Mouse (Mus musculus) CD8-positive naive resting alpha-beta T cell, adult 2 months (primary cell): ENCODE results near the gene Krtap5-5.
"Not testable (repeated sequence)": the region's sequence is repeated elsewhere in the genome, so short reads cannot be mapped to it uniquely, and the experiment has no call there.

ENCODE experiments used
- DNase-seq, 2 experiments: peaks; one replicate each; pipeline ENCODE4 v3.0.0; 2022; ENCODE audit warnings: low read depth in 2 of 2, low spot score in 2 of 2

Gene Krtap5-5

GRCm38 (mm10) chr7:142229871-142230270, at the start of gene Krtap5-5:
Gene Krtap5-5, minus strand, starts transcription at chr7:142229971.
- not testable (repeated sequence) for DNase-seq

GRCm38 (mm10) chr7:142279291-142279690, 49.5 kb upstream of the Krtap5-5 start:
- not testable (repeated sequence) for DNase-seq

- DNase-seq = peak; percentile 21 to 45
Measured at GRCm38 (mm10) chr7:142278183-142278582, 48.4 kb upstream of the Krtap5-5 start.

- DNase-seq = not testable (repeated sequence)
Measured at GRCm38 (mm10) chr7:142274263-142274662, 44.5 kb upstream of the Krtap5-5 start, which contains the start of gene Gm4559. Gene Gm4559, minus strand, starts transcription at chr7:142274363.

GRCm38 (mm10) chr7:142258254-142258653, 28.5 kb upstream of the Krtap5-5 start, which contains the start of gene Gm2431:
Gene Gm2431, minus strand, starts transcription at chr7:142258354.
- DNase-seq = not testable (repeated sequence)

- DNase-seq = no peak
Measured at GRCm38 (mm10) chr7:142255517-142255916, 25.7 kb upstream of the Krtap5-5 start.

GRCm38 (mm10) chr7:142249824-142250223, 20.1 kb upstream of the Krtap5-5 start:
- DNase-seq = no peak

GRCm38 (mm10) chr7:142240978-142241377, 11.2 kb upstream of the Krtap5-5 start, which contains the start of gene Gm40460:
Gene Gm40460, minus strand, starts transcription at chr7:142241078.
- DNase-seq = no peak

- DNase-seq = no peak
Measured at GRCm38 (mm10) chr7:142231540-142231939, 1.8 kb upstream of the Krtap5-5 start.

- no peak for DNase-seq
Measured at GRCm38 (mm10) chr7:142224518-142224917, 5.3 kb downstream of the Krtap5-5 start.

GRCm38 (mm10) chr7:142212136-142212535, 17.6 kb downstream of the Krtap5-5 start:
- DNase-seq = not testable (repeated sequence)

GRCm38 (mm10) chr7:142211559-142211958, 18.2 kb downstream of the Krtap5-5 start, which contains the start of gene Gm7579:
Gene Gm7579, plus strand, starts transcription at chr7:142211859.
- no peak for DNase-seq

GRCm38 (mm10) chr7:142206891-142207290, 22.9 kb downstream of the Krtap5-5 start:
- DNase-seq = not testable (repeated sequence)

- no peak for DNase-seq
Measured at GRCm38 (mm10) chr7:142205488-142205887, 24.3 kb downstream of the Krtap5-5 start.

GRCm38 (mm10) chr7:142201064-142201463, 28.7 kb downstream of the Krtap5-5 start, which contains the start of gene Krtap5-3:
Gene Krtap5-3, plus strand, starts transcription at chr7:142201364.
- DNase-seq = no peak

GRCm38 (mm10) chr7:142198748-142199147, 31.0 kb downstream of the Krtap5-5 start:
- DNase-seq = no peak

- DNase-seq = no peak
Measured at GRCm38 (mm10) chr7:142190289-142190688, 39.5 kb downstream of the Krtap5-5 start, which contains the start of gene Gm10153. Gene Gm10153, minus strand, starts transcription at chr7:142190389.

- DNase-seq = no peak
Measured at GRCm38 (mm10) chr7:142188156-142188555, 41.6 kb downstream of the Krtap5-5 start.

- no peak for DNase-seq
Measured at GRCm38 (mm10) chr7:142181021-142181420, 48.8 kb downstream of the Krtap5-5 start.
